Mouse (Mus musculus) gastrocnemius, adult 2 months (tissue): ENCODE results near the gene Etfb. TPM values are rescaled to one million over a fixed set of nuclear protein-coding genes. Genes with fewer than 3 reads are reported as not detected.
"Not testable (repeated sequence)": the region's sequence is repeated elsewhere in the genome, so short reads cannot be mapped to it uniquely, and the experiment has no call there.

ENCODE experiments used
- DNase-seq: peaks from one replicate; pipeline ENCODE4 v3.0.0; 2022
- H3K27ac ChIP-seq: fragments of 200-600 bp; 2 replicates; pipeline ENCODE4 v1.8.1; 2022; ENCODE audit warnings: mild to moderate bottlenecking
- H3K4me3 ChIP-seq: fragments of 200-600 bp; 2 replicates; pipeline ENCODE4 v1.8.1; 2022; ENCODE audit warnings: mild to moderate bottlenecking, moderate library complexity
- CTCF ChIP-seq: fragments of 200-600 bp; IDR thresholded peaks from 2 replicates; pipeline ENCODE4 v1.8.1; 2022; ENCODE audit warnings: antibody characterized with exemption, mild to moderate bottlenecking, moderate library complexity
- intact Hi-C: fragments of 180-260 bp; cut with DNase I; formaldehyde crosslinking; loops from one replicate; pipeline ENCODE4 v1.15.1; 2025
- long read RNA-seq, 2 experiments: library from polyadenylated mRNA; stranded (forward); transcript quantifications; one replicate each; pipeline ENCODE4 v2.0.0; 2021
- total RNA-seq, 2 experiments: library from RNA; stranded (reverse); gene quantifications; 2 replicates each; pipeline ENCODE4 v1.2.3; 2021

The Etfb gene
- 100 to 1,000 TPM; 221 to 447 TPM for total RNA-seq
- long read RNA-seq, experiment 1, transcript Etfb-201 (6 exons, 893 nt): major isoform, 365 of 405 reads
- long read RNA-seq, experiment 1, partial matches to known transcripts: 34 of 405 reads
- long read RNA-seq, experiment 1, other reads (novel, unspliced or antisense): 6 of 405 reads
- long read RNA-seq, experiment 2, transcript Etfb-201 (6 exons, 893 nt): major isoform, 364 of 424 reads
- long read RNA-seq, experiment 2, partial matches to known transcripts: 60 of 424 reads
- long read RNA-seq, experiment 2, other reads (novel, unspliced or antisense): 0 of 424 reads

- DNase-seq: peak; percentile 96
- H3K4me3 ChIP-seq: peak within 1 kb of the TSS; percentile 69
- TF ChIP-seq CTCF: no peak
- intact Hi-C loops: loop anchor here (5.0 kb wide), 2 partner anchors 112 to 132 kb away; partner anchors contain the start of gene Zfp715
- H3K27ac ChIP-seq: peak within 1 kb of the TSS; percentile 98
Observed at GRCm38 (mm10) chr7:43443917-43444293, at the start of gene Etfb, which contains the start of gene Gm45233. Gene Etfb, plus strand, starts transcription at chr7:43444083. Gene Gm45233, plus strand, starts transcription at chr7:43444128.

DNA sequence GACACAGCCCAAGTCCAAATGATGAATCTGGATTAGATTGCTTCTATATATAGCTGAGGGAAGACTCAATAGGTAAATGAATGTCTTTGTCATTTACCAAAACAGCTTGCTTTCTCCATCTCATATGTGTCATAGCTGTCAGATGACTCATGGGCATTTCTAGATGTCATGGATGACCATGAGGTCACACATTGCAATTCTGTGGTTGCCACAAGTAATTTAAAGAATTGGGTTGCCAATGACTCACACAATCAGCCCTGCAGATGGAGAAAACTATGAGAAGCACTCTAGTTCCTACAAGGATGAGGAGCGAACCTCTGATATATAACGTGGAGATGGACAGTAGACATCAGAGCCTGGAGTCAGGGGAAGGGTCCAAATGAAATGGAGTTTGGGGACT, 44.4 kb upstream of the Etfb start:
- Histone ChIP-seq H3K4me3 (no peak overlapping the region), H3K27ac (no peak overlapping the region)
- TF ChIP-seq CTCF: no peak
- intact Hi-C loops: no loop called here
- DNase-seq: no peak

- Histone ChIP-seq H3K27ac (no peak overlapping the region), H3K4me3 (no peak overlapping the region)
- no peak for DNase-seq
- intact Hi-C loops: no loop called here
- no peak for TF ChIP-seq CTCF
Observed at GRCm38 (mm10) chr7:43402718-43403117, 41.2 kb upstream of the Etfb start.

GRCm38 (mm10) chr7:43407573-43407972, 36.3 kb upstream of the Etfb start:
- DNase-seq: no peak
- Histone ChIP-seq H3K4me3 (no peak overlapping the region), H3K27ac (no peak overlapping the region)
- no peak for TF ChIP-seq CTCF
- intact Hi-C loops: no loop called here

DNA sequence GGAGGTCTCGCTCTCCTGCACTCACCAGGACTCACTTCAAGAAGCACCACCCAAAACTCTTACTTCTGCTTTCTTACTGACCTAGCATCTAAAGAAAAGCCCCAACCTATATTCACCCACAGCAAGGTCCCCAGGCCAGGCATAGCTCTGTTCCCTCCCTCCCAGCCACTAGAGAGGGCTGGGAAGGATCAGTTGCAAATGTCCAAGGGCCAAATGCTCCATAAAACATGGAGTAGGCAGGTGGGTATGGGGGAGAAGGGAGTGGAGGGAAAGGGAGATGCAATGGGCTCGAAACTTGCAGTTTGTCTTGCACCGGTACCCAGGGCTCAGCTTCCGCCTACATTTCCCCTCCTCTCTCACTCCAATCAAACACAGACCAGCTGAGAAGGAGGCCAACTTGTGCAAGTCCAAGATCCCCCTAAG, 35.7 kb upstream of the Etfb start, which contains the start of gene Siglecg:
Siglecg (plus strand) TSS at position 74 of the 423 bp plus-strand sequence.
- TF ChIP-seq CTCF: no peak
- no peak within 1 kb of the TSS for H3K4me3 ChIP-seq
- intact Hi-C loops: no loop called here

DNA sequence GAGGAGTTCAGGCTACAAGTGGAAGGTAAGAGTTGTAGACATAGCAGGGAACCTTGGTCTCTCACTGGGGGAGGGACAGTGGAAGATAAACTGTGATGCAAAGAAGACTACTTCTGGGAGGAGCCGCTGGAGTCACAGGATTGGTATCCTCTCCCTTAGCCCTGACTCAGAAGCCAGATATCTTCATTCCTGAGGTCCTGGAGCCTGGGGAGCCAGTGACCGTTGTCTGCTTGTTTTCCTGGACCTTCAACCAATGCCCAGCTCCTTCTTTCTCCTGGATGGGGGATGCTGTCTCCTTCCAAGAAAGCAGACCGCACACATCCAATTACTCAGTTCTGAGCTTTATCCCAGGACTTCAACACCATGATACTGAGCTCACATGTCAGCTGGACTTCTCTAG, 34.8 kb upstream of the Etfb start:
- no peak for TF ChIP-seq CTCF
- no peak for DNase-seq
- no peak overlapping the region for H3K27ac ChIP-seq
- intact Hi-C loops: no loop called here
- no peak overlapping the region for H3K4me3 ChIP-seq

More for the DNA sequence above, 35.7 kb upstream of the Etfb start, which contains the start of gene Siglecg:
- H3K27ac ChIP-seq: no peak within 1 kb of the TSS
- DNase-seq: no peak

GRCm38 (mm10) chr7:43411724-43412123, 32.2 kb upstream of the Etfb start:
- H3K4me3 ChIP-seq, intact Hi-C loops, H3K27ac ChIP-seq, DNase-seq: not testable (repeated sequence)

GRCm38 (mm10) chr7:43417298-43417697, 26.6 kb upstream of the Etfb start:
- H3K27ac ChIP-seq: no peak overlapping the region
- no peak for TF ChIP-seq CTCF
- intact Hi-C loops: no loop called here
- no peak overlapping the region for H3K4me3 ChIP-seq
- no peak for DNase-seq

- intact Hi-C loops: loop anchor here (1.0 kb wide), 1 partner anchor 43 kb away; no protein-coding TSS in a partner anchor
- TF ChIP-seq CTCF: no peak; the same call in 1 of the 2 replicates
- DNase-seq: peak; percentile 88
- no peak overlapping the region for H3K27ac ChIP-seq
- no peak overlapping the region for H3K4me3 ChIP-seq
Observed at GRCm38 (mm10) chr7:43422995-43423617, 20.8 kb upstream of the Etfb start.

GRCm38 (mm10) chr7:43423991-43424625, 19.8 kb upstream of the Etfb start:
- H3K4me3 ChIP-seq: no peak overlapping the region
- no peak for TF ChIP-seq CTCF
- no peak for DNase-seq
- intact Hi-C loops: loop anchor here (1.0 kb wide), 1 partner anchor 42 kb away; no protein-coding TSS in a partner anchor
- no peak overlapping the region for H3K27ac ChIP-seq

DNA sequence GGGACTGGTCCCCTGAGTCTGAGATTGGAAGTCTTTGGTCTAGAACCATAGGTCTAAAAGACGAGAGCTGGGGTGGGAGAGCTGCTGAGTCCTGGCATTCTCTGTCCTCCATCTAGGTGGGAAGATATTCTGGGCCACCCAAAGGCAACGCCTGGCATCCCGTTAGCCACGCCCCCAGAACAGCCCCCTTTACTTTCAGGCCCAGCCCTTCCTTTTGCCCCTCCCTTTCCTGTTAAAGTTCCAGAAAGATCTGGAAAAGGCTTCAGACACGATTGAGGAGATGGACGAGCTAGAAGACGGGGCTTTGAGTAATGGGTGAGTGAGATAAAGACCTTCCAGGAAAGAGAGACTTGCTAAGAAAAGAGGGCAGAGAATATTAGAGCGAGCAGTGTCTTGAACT, 16.5 kb upstream of the Etfb start, which contains the start of gene Lim2:
Lim2 (plus strand) TSS at position 265 of the 400 bp plus-strand sequence.
- no peak for DNase-seq
- intact Hi-C loops: no loop called here
- no peak within 1 kb of the TSS for H3K27ac ChIP-seq
- no peak for TF ChIP-seq CTCF
- no peak within 1 kb of the TSS for H3K4me3 ChIP-seq

- no peak overlapping the region for H3K27ac ChIP-seq
- intact Hi-C loops: no loop called here
Observed at GRCm38 (mm10) chr7:43429500-43429899, 14.4 kb upstream of the Etfb start.

DNA sequence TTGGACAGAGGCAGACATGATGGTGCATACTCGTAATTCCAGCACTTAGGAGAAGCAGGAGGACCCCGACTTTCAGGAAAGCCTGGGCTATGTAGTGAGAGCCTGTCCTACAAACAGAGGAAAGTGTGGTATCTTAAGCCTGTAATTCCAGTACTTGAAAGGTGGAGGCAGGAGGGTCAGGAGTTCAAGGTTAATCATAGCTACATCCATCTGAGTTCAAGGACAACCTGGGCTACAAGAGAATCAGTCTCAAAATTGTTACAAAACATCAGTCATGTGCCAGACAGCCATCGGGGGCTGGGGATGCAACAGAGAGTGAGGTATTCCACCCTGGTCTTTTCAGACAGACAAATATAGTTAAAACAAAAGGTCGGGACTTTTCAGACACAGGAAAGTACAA, 11.0 kb upstream of the Etfb start:
- no peak for TF ChIP-seq CTCF
- no peak overlapping the region for H3K4me3 ChIP-seq
- no peak overlapping the region for H3K27ac ChIP-seq
- intact Hi-C loops: no loop called here
- DNase-seq: no peak

More at GRCm38 (mm10) chr7:43429500-43429899, 14.4 kb upstream of the Etfb start:
- no peak for TF ChIP-seq CTCF
- no peak for DNase-seq
- no peak overlapping the region for H3K4me3 ChIP-seq
